Mouse (Mus musculus) liver, adult 2 months (tissue): ENCODE results near the gene Klk12.

Experiments used
- CTCF ChIP-seq: fragments of 200-500 bp; IDR thresholded peaks from 2 replicates; pipeline ENCODE4 v1.5.1; 2011; ENCODE audit warnings: low read depth, low read length, control low read depth
- POLR2A ChIP-seq: fragments of 200-500 bp; IDR thresholded peaks from 2 replicates; pipeline ENCODE4 v1.6.1; 2011; ENCODE audit warnings: low read length, control low read depth; ENCODE audit not compliant: insufficient read depth; ENCODE audit errors: extremely low read depth

GRCm38 (mm10) chr7:43821581-43821980 lies 52.9 kb downstream of the Klk12 start:
- TF ChIP-seq CTCF (no peak), POLR2A (no peak)
